Mouse (Mus musculus) right cerebral cortex, postnatal 36 days (tissue): Measurements from ENCODE around the gene Pdx1.
A peak's percentile ranks its signal among the peaks of the same experiment; 100 is the strongest.

ENCODE experiments used
- DNase-seq, 2 experiments: peaks; one replicate each; pipeline ENCODE4 v3.0.0; 2022; ENCODE audit warnings: low spot score in 2 of 2, mixed read lengths in 1 of 2

The Pdx1 gene

GRCm38 (mm10) chr5:147269926-147270672 is at the start of gene Pdx1:
Pdx1 (plus strand) TSS chr5:147269959.
- no peak for DNase-seq

GRCm38 (mm10) chr5:147227354-147228112 is 42.2 kb upstream of the Pdx1 start:
- peak; percentile 46 to 60 for DNase-seq

GRCm38 (mm10) chr5:147235406-147236309 is 34.1 kb upstream of the Pdx1 start:
- no peak for DNase-seq

- DNase-seq, result no peak
Observed at GRCm38 (mm10) chr5:147243908-147244307, 25.9 kb upstream of the Pdx1 start.

- DNase-seq, result no peak
Observed at GRCm38 (mm10) chr5:147260189-147260588, 9.6 kb upstream of the Pdx1 start.

- no peak for DNase-seq
Observed at GRCm38 (mm10) chr5:147260778-147261177, 9.0 kb upstream of the Pdx1 start.

- no peak for DNase-seq
Observed at GRCm38 (mm10) chr5:147261899-147262541, 7.7 kb upstream of the Pdx1 start.

GRCm38 (mm10) chr5:147263945-147264344 is 5.8 kb upstream of the Pdx1 start:
- DNase-seq, result no peak

GRCm38 (mm10) chr5:147267434-147267833 is 2.3 kb upstream of the Pdx1 start:
- no peak for DNase-seq

- no peak for DNase-seq
Observed at GRCm38 (mm10) chr5:147268728-147269127, 1.0 kb upstream of the Pdx1 start.

GRCm38 (mm10) chr5:147269371-147269770 is 388 bp upstream of the Pdx1 start:
- DNase-seq, result no peak

- DNase-seq, result no peak
Observed at GRCm38 (mm10) chr5:147270673-147271655, 1.2 kb downstream of the Pdx1 start.

- DNase-seq, result no peak
Observed at GRCm38 (mm10) chr5:147272046-147272807, 2.5 kb downstream of the Pdx1 start.

- DNase-seq, result no peak
Observed at GRCm38 (mm10) chr5:147272808-147273345, 3.1 kb downstream of the Pdx1 start.

GRCm38 (mm10) chr5:147274174-147275141 is 4.7 kb downstream of the Pdx1 start:
- DNase-seq, result no peak

GRCm38 (mm10) chr5:147275761-147276160 is 6.0 kb downstream of the Pdx1 start:
- no peak for DNase-seq

- no peak for DNase-seq
Observed at GRCm38 (mm10) chr5:147276701-147277546, 7.2 kb downstream of the Pdx1 start.
